In genomic region chr5:43279774-43280173, GRCm38 (mm10) we compare ENCODE assay signal across 25 mouse cellular contexts. TPM values are rescaled to one million over a fixed set of nuclear protein-coding genes. Genes with fewer than 3 reads are reported as not detected.
DNase-seq lines count a peak whose midpoint lies in the region; ATAC-seq and TF ChIP-seq lines count a peak whose summit lies in the region.
"Had no signal": no experiment of that assay in that cellular context is flagged by ENCODE, and none has a peak within 500 bp of the region (broad histone marks: within the 10 kb centered on the region; RNA-seq: fewer than 3 reads in every experiment).

No protein-coding gene starts in this region.

- peak overlapping the region; percentile 42 for H3K27ac ChIP-seq in bone marrow macrophage, adult 2 months (ENCODE audit: insufficient read depth, low read depth, low read length)
- H3K27ac ChIP-seq in forebrain, postnatal 0 days (ENCODE audit: low read depth, low read length): no peak overlapping the region
- H3K27ac ChIP-seq: embryonic facial prominence, embryonic 12.5 days; embryonic facial prominence, embryonic 15.5 days; hindbrain, embryonic 10.5 days; hindbrain, embryonic 13.5 days; intestine, embryonic 15.5 days had no signal

- no peak overlapping the region for H3K4me3 ChIP-seq in bone marrow macrophage, adult 2 months (ENCODE audit: insufficient read depth, low read length)
- H3K4me3 ChIP-seq in forebrain, postnatal 0 days (ENCODE audit: low read depth, low read length): no peak overlapping the region
- H3K4me3 ChIP-seq: embryonic facial prominence, embryonic 12.5 days; embryonic facial prominence, embryonic 15.5 days; hindbrain, embryonic 10.5 days; hindbrain, embryonic 13.5 days; intestine, embryonic 15.5 days had no signal

- TF ChIP-seq CTCF in bone marrow macrophage, adult 2 months (IDR thresholded peaks at IDR 0.05; ENCODE audit: low read depth, low read length): no peak
- no peak for TF ChIP-seq CTCF in forebrain, postnatal 0 days (IDR thresholded peaks at IDR 0.05; ENCODE audit: low read depth)

- ATAC-seq in granulocyte monocyte progenitor cell, adult 5-6 weeks (replicated peaks; ENCODE audit: poor library complexity, severe bottlenecking): peak; percentile 91
- peak; percentile 97 for ATAC-seq in megakaryocyte progenitor cell, adult 5-6 weeks (replicated peaks; ENCODE audit: poor library complexity)
- no peak for ATAC-seq in forebrain, postnatal 0 days
- ATAC-seq: forebrain, embryonic 14.5 days; hindbrain, embryonic 16.5 days; intestine, embryonic 15.5 days; Patski had no signal

- no peaks in the 10 kb centered on the region for H3K9me3 ChIP-seq in forebrain, postnatal 0 days (ENCODE audit: low read length)
- H3K9me3 ChIP-seq: embryonic facial prominence, embryonic 12.5 days; embryonic facial prominence, embryonic 15.5 days; G1E; hindbrain, embryonic 10.5 days; hindbrain, embryonic 13.5 days; intestine, embryonic 15.5 days had no signal

- H3K9ac ChIP-seq in forebrain, postnatal 0 days: no peak overlapping the region
- H3K9ac ChIP-seq: embryonic facial prominence, embryonic 12.5 days; embryonic facial prominence, embryonic 15.5 days; hindbrain, embryonic 13.5 days; intestine, embryonic 15.5 days had no signal

- no peaks in the 10 kb centered on the region for H3K27me3 ChIP-seq in forebrain, postnatal 0 days (ENCODE audit: insufficient read depth, low read length)
- H3K27me3 ChIP-seq: CH12.LX; embryonic facial prominence, embryonic 12.5 days; embryonic facial prominence, embryonic 15.5 days; hindbrain, embryonic 13.5 days; intestine, embryonic 15.5 days; Patski had no signal

- WGBS in forebrain, postnatal 0 days: 86% methylated on average over 3 of the region's 3 CpGs

- peaks cover 2% of the 10 kb centered on the region; the same call in 1 of the 2 replicates for H3K4me1 ChIP-seq in bone marrow macrophage, adult 2 months (ENCODE audit: control insufficient read depth, insufficient read depth, low read length)
- H3K4me1 ChIP-seq in forebrain, postnatal 0 days (ENCODE audit: insufficient read depth): no peaks in the 10 kb centered on the region
- H3K4me1 ChIP-seq: embryonic facial prominence, embryonic 12.5 days; embryonic facial prominence, embryonic 15.5 days; hindbrain, embryonic 10.5 days; hindbrain, embryonic 13.5 days; intestine, embryonic 15.5 days had no signal

- no peak for TF ChIP-seq POLR2A in bone marrow macrophage, adult 2 months (IDR thresholded peaks at IDR 0.05; ENCODE audit: borderline replicate concordance, low read depth, low read length)

- H3K36me3 ChIP-seq in forebrain, postnatal 0 days (ENCODE audit: insufficient read depth): peaks cover 20% of the 10 kb centered on the region
- H3K36me3 ChIP-seq: embryonic facial prominence, embryonic 12.5 days; embryonic facial prominence, embryonic 15.5 days; intestine, embryonic 15.5 days had no signal

- DNase-seq in forebrain, postnatal 0 days: no peak
- no peak for DNase-seq in cerebellum, adult 9-10 months
- DNase-seq in urinary bladder, postnatal 10 days (ENCODE audit: low spot score): no peak
- DNase-seq: adrenal gland, postnatal 10 days; adrenal gland, postnatal 36 days; cerebellum, adult 11-12 months; cerebellum, adult 8-10 months; cerebellum, postnatal 14 days; gastrocnemius, postnatal 10 days; gastrocnemius, postnatal 36 days; heart, adult 11 months had no signal

- H3K4me2 ChIP-seq in forebrain, postnatal 0 days (ENCODE audit: low read depth): no peak overlapping the region
- H3K4me2 ChIP-seq: embryonic facial prominence, embryonic 12.5 days; embryonic facial prominence, embryonic 15.5 days; heart, embryonic 11.5 days; hindbrain, embryonic 13.5 days; intestine, embryonic 15.5 days had no signal

RNA-seq across cellular contexts. Expression of gene Cpeb2, which starts 46.8 kb away (rescaled TPM):
- 18.0 and 24.0 TPM in 2 replicates for polyA plus RNA-seq in bone marrow macrophage, adult 2 months (2012; ENCODE audit: insufficient read depth, insufficient read length, missing spikeins)
- total RNA-seq in granulocyte monocyte progenitor cell, adult 5-6 weeks (2014; fragmentation: Nextera tagmentation): 2.5 and 6.4 TPM in 2 replicates
- total RNA-seq in granulocyte monocyte progenitor cell, adult 5-6 weeks (2017): 2.5 TPM in 2 replicates
- 6.8 and 7.2 TPM in 2 replicates for total RNA-seq in megakaryocyte progenitor cell, adult 5-6 weeks (2015)
- 1.2 and 1.9 TPM in 2 replicates for total RNA-seq in megakaryocyte progenitor cell, adult 5-6 weeks (2017)
- 16.1 and 27.8 TPM in 2 replicates for total RNA-seq in forebrain, postnatal 0 days (2014; rRNA removed)
- 5.6 and 8.5 TPM in 2 replicates for polyA plus RNA-seq in forebrain, postnatal 0 days (2015; fragmentation: Nextera tagmentation; extraction: Ambion mirVana)
